Mouse (Mus musculus): ENCODE data around the gene Tsks.

- no peak for TF ChIP-seq POLR2A (IDR thresholded peaks at IDR 0.05; ENCODE audit: insufficient read length, low read depth)
- no peak for TF ChIP-seq USF1 (IDR thresholded peaks at IDR 0.05; ENCODE audit: low read depth)
- no peak for TF ChIP-seq MYOG (IDR thresholded peaks at IDR 0.05; ENCODE audit: control insufficient read depth in 1 of 3, insufficient read depth in 1 of 3, insufficient read length in 2 of 3, low read depth in 2 of 3)
- no peak for TF ChIP-seq MAX (IDR thresholded peaks at IDR 0.05; ENCODE audit: low read depth)
- TF ChIP-seq POLR2AphosphoS2 (IDR thresholded peaks at IDR 0.05; ENCODE audit: insufficient read length, low read depth) = no peak
- no peak for TF ChIP-seq TCF12 (IDR thresholded peaks at IDR 0.05; ENCODE audit: insufficient read depth, poor library complexity, severe bottlenecking)
- no peak for TF ChIP-seq MYOD1 (IDR thresholded peaks at IDR 0.05; ENCODE audit: control insufficient read depth in 1 of 3, insufficient read length in 2 of 3, low read depth in 2 of 3)
- TF ChIP-seq TCF3 (IDR thresholded peaks at IDR 0.05; ENCODE audit: insufficient read length, low read depth) = no peak
Observed at GRCm38 (mm10) chr7:44918219-44918618, 24.8 kb upstream of the Tsks start.

Data from myocyte (in vitro differentiated cells).